Mouse (Mus musculus) embryonic facial prominence, embryonic 14.5 days (tissue): ENCODE measurements around the gene Sdk1. TPM values are rescaled to one million over a fixed set of nuclear protein-coding genes. Genes with fewer than 3 reads are reported as not detected.

Experiments
- ATAC-seq: fragments of 200-750 bp; cut with Nextera tagmentation; 2 replicates; pipeline ENCODE4 v1.8.0; 2017; ENCODE audit warnings: low read depth, moderate number of reproducible peaks, moderate TSS enrichment
- DNase-seq: peaks from one replicate; pipeline ENCODE4 v3.0.0-alpha.2; 2015; ENCODE audit warnings: low spot score
- H3K27ac ChIP-seq: fragments of 300-500 bp; sonication (generic); replicated peaks from 2 replicates; pipeline ENCODE4 v1.5.1; 2014; ENCODE audit warnings: low read depth, mild to moderate bottlenecking, low read length, moderate library complexity
- H3K27me3 ChIP-seq: fragments of 300-500 bp; sonication (generic); replicated peaks from 2 replicates; pipeline ENCODE4 v1.6.1; 2014; ENCODE audit warnings: low read length; ENCODE audit not compliant: control insufficient read depth, insufficient read depth
- H3K36me3 ChIP-seq: fragments of 300-500 bp; sonication (generic); 2 replicates; pipeline ENCODE4 v1.6.1; 2014; ENCODE audit warnings: low read length, mixed read lengths; ENCODE audit not compliant: control insufficient read depth, insufficient read depth
- H3K4me1 ChIP-seq: fragments of 300-500 bp; sonication (generic); 2 replicates; pipeline ENCODE4 v1.6.1; 2014; ENCODE audit warnings: antibody characterized with exemption, low read length; ENCODE audit not compliant: control insufficient read depth, insufficient read depth
- H3K4me2 ChIP-seq: fragments of 300-500 bp; sonication (generic); 2 replicates; pipeline ENCODE4 v1.6.1; 2014; ENCODE audit warnings: low read depth, mild to moderate bottlenecking, low read length, moderate library complexity, mixed read lengths
- H3K4me3 ChIP-seq: fragments of 300-500 bp; sonication (generic); 2 replicates; pipeline ENCODE4 v1.5.1; 2014; ENCODE audit warnings: low read depth, mild to moderate bottlenecking, low read length
- H3K9ac ChIP-seq: fragments of 300-500 bp; sonication (generic); 2 replicates; pipeline ENCODE4 v1.6.1; 2014; ENCODE audit warnings: low read depth, mild to moderate bottlenecking, low read length, moderate library complexity, mixed read lengths
- H3K9me3 ChIP-seq: fragments of 300-500 bp; sonication (generic); 2 replicates; pipeline ENCODE4 v1.6.1; 2016; ENCODE audit warnings: low read length; ENCODE audit not compliant: control insufficient read depth
- WGBS: fragments of 180-500 bp; shearing (Covaris S2); extraction: QIAGEN DNeasy Blood & Tissue Kit; methylation state at CpG from one replicate; pipeline ENCODE4 v1.1.7; 2014; 5-methylcytosine and 5-hydroxymethylcytosine counted together
- polyA plus RNA-seq: library from polyadenylated mRNA; unstranded; fragments of >200 nt; fragmentation: Nextera tagmentation; extraction: Ambion mirVana; gene quantifications from 2 replicates; pipeline ENCODE4 v1.2.1, GENCODE M21; 2014

Sdk1 gene
- polyA plus RNA-seq, 1 experiment from 2014 or later = 2.7 TPM

GRCm38 (mm10) chr5:141303746-141304145, 62.5 kb downstream of the Sdk1 start:
- no peak overlapping the region for H3K4me3 ChIP-seq
- no peaks in the 10 kb centered on the region for H3K4me1 ChIP-seq
- DNase-seq = peak; percentile 68
- H3K27ac ChIP-seq = no peak overlapping the region
- H3K27me3 ChIP-seq = no peaks in the 10 kb centered on the region
- H3K4me2 ChIP-seq = no peak overlapping the region
- H3K9ac ChIP-seq = no peak overlapping the region
- peak; percentile 50; the same call in 1 of the 2 replicates for ATAC-seq
- 40% methylated on average over 2 of the region's 2 CpGs for WGBS
- H3K9me3 ChIP-seq = no peaks in the 10 kb centered on the region
- H3K36me3 ChIP-seq = no peaks in the 10 kb centered on the region

DNA sequence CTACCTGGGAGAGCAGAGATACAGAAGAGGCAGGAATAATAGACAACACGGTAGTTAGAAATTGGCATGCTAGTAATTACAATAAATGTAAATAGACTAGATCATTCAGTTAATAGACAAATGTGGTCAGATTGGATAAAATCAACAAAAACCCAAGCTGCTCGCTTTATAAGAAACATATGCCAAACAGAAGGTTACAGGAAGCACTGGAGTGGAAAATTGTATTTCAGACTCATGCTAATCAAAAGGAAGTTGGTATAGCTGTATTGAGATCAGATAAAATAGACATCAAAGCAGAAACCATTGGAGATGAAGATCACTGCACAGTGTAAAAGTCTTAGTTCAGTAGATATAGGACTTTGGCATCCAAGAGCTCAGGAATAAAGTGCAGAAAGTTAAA, 63.4 kb downstream of the Sdk1 start:
- H3K4me2 ChIP-seq = no peak overlapping the region
- ATAC-seq = no peak
- H3K27me3 ChIP-seq = no peaks in the 10 kb centered on the region
- no peaks in the 10 kb centered on the region for H3K9me3 ChIP-seq
- H3K4me1 ChIP-seq = no peaks in the 10 kb centered on the region
- 50% methylated on average over 2 of the region's 2 CpGs for WGBS
- no peak overlapping the region for H3K9ac ChIP-seq
- H3K4me3 ChIP-seq = no peak overlapping the region
- no peak overlapping the region for H3K27ac ChIP-seq
- no peaks in the 10 kb centered on the region for H3K36me3 ChIP-seq
- DNase-seq = no peak

DNA sequence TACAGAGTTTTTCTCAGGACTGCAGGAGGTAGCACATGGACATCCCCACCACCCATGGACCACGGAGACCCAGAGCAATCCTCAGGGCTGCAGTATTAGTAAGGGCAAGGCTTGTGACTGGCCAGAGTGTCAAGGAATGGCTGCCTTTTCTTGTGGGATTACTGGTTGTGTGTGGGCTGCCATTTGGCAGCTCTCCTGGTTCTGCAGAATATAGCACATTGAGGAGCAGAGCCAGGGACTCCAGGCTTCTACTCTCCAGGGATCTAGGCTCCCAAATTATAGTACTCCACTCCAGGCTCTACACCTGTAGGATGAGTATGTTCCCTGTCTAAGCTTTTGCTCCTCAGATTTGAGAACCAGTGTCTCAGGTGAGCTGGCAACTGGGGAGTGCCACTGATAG, 69.4 kb downstream of the Sdk1 start:
- 79% methylated on average over 1 of the region's 1 CpGs for WGBS
- DNase-seq (no peak), ATAC-seq (no peak)
- Histone ChIP-seq H3K27me3 (no peaks in the 10 kb centered on the region), H3K4me1 (no peaks in the 10 kb centered on the region), H3K4me3 (no peak overlapping the region), H3K36me3 (no peaks in the 10 kb centered on the region), H3K27ac (no peak overlapping the region), H3K9ac (no peak overlapping the region), H3K9me3 (no peaks in the 10 kb centered on the region), H3K4me2 (no peak overlapping the region)

GRCm38 (mm10) chr5:141311801-141312200, 70.5 kb downstream of the Sdk1 start:
- H3K36me3 ChIP-seq = no peaks in the 10 kb centered on the region

DNA sequence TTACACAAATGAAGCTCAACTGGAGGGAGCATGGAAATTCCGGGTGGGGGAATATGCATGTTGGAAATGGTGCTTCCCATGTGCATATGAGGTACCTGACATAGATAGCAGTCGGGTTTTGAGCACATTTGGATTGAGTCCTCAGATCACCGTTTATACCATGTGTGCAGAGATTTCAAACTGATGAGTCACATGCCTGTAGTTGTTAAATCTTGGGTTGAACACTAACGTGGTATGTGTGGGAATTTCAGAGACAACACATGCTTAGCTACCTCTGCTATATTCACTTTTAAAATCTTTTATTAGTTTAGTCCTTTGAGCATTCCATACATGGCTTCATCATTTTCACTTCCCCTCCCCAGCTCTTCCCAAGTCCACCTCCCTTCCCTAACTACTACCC, 71.0 kb downstream of the Sdk1 start:
- Histone ChIP-seq H3K27me3 (no peaks in the 10 kb centered on the region), H3K4me2 (no peak overlapping the region), H3K9me3 (no peaks in the 10 kb centered on the region), H3K4me1 (no peaks in the 10 kb centered on the region), H3K4me3 (no peak overlapping the region), H3K36me3 (no peaks in the 10 kb centered on the region), H3K27ac (no peak overlapping the region), H3K9ac (no peak overlapping the region)
- no peak for DNase-seq
- 81% methylated on average over 4 of the region's 4 CpGs for WGBS
- ATAC-seq = no peak

More at GRCm38 (mm10) chr5:141311801-141312200, 70.5 kb downstream of the Sdk1 start:
- Histone ChIP-seq H3K27ac (no peak overlapping the region), H3K4me3 (no peak overlapping the region), H3K27me3 (no peaks in the 10 kb centered on the region), H3K9ac (no peak overlapping the region), H3K4me2 (no peak overlapping the region), H3K9me3 (no peaks in the 10 kb centered on the region), H3K4me1 (no peaks in the 10 kb centered on the region)
- ATAC-seq (no peak), DNase-seq (no peak)
- 69% methylated on average over 2 of the region's 2 CpGs for WGBS

GRCm38 (mm10) chr5:141317095-141317494, 75.8 kb downstream of the Sdk1 start:
- H3K36me3 ChIP-seq = no peaks in the 10 kb centered on the region
- no peak overlapping the region for H3K4me2 ChIP-seq
- whole genome bisulfite sequencing = 63% methylated on average over 4 of the region's 4 CpGs
- H3K27ac ChIP-seq = no peak overlapping the region
- H3K4me1 ChIP-seq = no peaks in the 10 kb centered on the region
- no peak overlapping the region for H3K9ac ChIP-seq
- no peaks in the 10 kb centered on the region for H3K27me3 ChIP-seq
- peak; percentile 26; the same call in 1 of the 2 replicates for ATAC-seq
- no peaks in the 10 kb centered on the region for H3K9me3 ChIP-seq
- H3K4me3 ChIP-seq = no peak overlapping the region
- DNase-seq = peak; percentile 77

- 83% methylated on average over 4 of the region's 4 CpGs for WGBS
- Histone ChIP-seq H3K4me2 (no peak overlapping the region), H3K27me3 (no peaks in the 10 kb centered on the region)
Measured at GRCm38 (mm10) chr5:141324910-141325309, 83.6 kb downstream of the Sdk1 start.

DNA sequence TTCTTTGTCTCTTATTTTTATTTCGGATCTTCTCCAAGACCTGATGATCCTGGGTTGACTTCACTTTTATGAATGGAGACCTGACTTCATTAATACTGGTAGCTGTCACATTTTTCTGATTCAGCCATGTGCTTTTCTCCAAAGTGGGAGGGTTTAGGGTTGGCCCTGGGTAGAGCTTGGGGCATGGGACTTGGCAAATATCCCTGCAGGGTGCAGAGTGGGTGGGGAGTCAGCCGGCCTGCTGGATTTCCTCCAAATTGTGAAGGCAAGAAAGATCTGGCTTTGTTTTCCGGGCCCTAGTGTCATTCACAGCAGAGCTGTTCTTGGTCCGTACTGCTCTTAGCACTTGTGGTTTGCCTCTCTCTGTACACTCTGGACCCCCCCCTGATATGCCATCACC, 103.1 kb downstream of the Sdk1 start:
- 53% methylated on average over 4 of the region's 4 CpGs for WGBS
- Histone ChIP-seq H3K4me3 (no peak overlapping the region), H3K4me1 (peaks cover 13% of the 10 kb centered on the region), H3K9me3 (0 out of 2 replicates have a peak, but pooled peaks cover 10% of the 10 kb centered on the region), H3K36me3 (no peaks in the 10 kb centered on the region), H3K27me3 (no peaks in the 10 kb centered on the region), H3K9ac (no peak overlapping the region), H3K4me2 (no peak overlapping the region), H3K27ac (no peak overlapping the region)
- DNase-seq (peak; percentile 49), ATAC-seq (no peak)

More at GRCm38 (mm10) chr5:141324910-141325309, 83.6 kb downstream of the Sdk1 start:
- no peak for DNase-seq
- no peaks in the 10 kb centered on the region for H3K4me1 ChIP-seq
- no peak overlapping the region for H3K27ac ChIP-seq
- H3K9ac ChIP-seq = no peak overlapping the region
- no peaks in the 10 kb centered on the region for H3K36me3 ChIP-seq
- H3K4me3 ChIP-seq = no peak overlapping the region
- peak; percentile 74 for ATAC-seq
- H3K9me3 ChIP-seq = no peaks in the 10 kb centered on the region

DNA sequence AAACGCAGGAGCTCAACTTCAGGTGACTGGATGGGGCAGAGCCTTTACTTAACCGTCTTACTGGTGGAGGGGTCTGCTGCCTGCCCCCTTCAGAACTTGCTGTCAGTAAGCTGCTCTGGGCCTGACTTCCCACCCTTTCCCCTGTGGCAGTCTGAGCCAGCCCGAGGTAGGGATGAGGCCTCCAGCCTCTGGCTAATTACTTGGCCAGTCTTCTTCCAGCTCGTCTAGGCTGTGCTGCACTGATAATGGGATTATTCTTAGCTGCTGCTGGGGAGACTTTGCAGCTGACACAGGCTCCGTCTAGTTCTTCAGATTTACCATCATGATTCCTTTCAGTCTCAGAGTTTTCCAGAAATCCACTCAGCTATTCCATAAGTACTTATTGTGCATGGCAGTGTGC, 104.2 kb downstream of the Sdk1 start:
- H3K9ac ChIP-seq = no peak overlapping the region
- 56% methylated on average over 5 of the region's 5 CpGs for WGBS
- H3K27me3 ChIP-seq = no peaks in the 10 kb centered on the region
- ATAC-seq = no peak
- 0 out of 2 replicates have a peak, but pooled peaks cover 10% of the 10 kb centered on the region for H3K9me3 ChIP-seq
- H3K4me3 ChIP-seq = no peak overlapping the region
- no peak for DNase-seq
- no peaks in the 10 kb centered on the region for H3K36me3 ChIP-seq
- H3K4me1 ChIP-seq = peaks cover 15% of the 10 kb centered on the region
- H3K27ac ChIP-seq = no peak overlapping the region
- no peak overlapping the region for H3K4me2 ChIP-seq
